Mouse (Mus musculus): ENCODE results near the gene Pdia4. TPM values are rescaled to one million over a fixed set of nuclear protein-coding genes. Genes with fewer than 3 reads are reported as not detected.
"Not testable (repeated sequence)": the region's sequence is repeated elsewhere in the genome, so short reads cannot be mapped to it uniquely, and the experiment has no call there.

The Pdia4 gene
- polyA plus RNA-seq (2015; fragmentation: Nextera tagmentation; extraction: Ambion mirVana) = 283 and 314 TPM in 2 replicates

- peak within 1 kb of the TSS; percentile 98 for H3K27ac ChIP-seq (ENCODE audit: low read length)
- under 1% methylated on average over 44 of the region's 44 CpGs for WGBS
- H3K36me3 ChIP-seq (ENCODE audit: control insufficient read depth, insufficient read depth, low read length) = no peaks in the 10 kb centered on the region
- H3K4me1 ChIP-seq (ENCODE audit: control insufficient read depth, insufficient read depth, low read length) = peaks cover 18% of the 10 kb centered on the region
- peak within 1 kb of the TSS; percentile 80 for H3K4me2 ChIP-seq (ENCODE audit: low read depth, low read length)
- ATAC-seq (ENCODE audit: insufficient read depth, low FRiP score) = peak; percentile 99
- H3K27me3 ChIP-seq (ENCODE audit: control insufficient read depth, insufficient read depth, low read length) = no peaks in the 10 kb centered on the region
- peak within 1 kb of the TSS; percentile 75 for H3K4me3 ChIP-seq (replicated peaks; ENCODE audit: low read length)
- no peaks in the 10 kb centered on the region for H3K9me3 ChIP-seq (replicated peaks; ENCODE audit: control insufficient read depth, low read length)
- peak within 1 kb of the TSS; percentile 93 for H3K9ac ChIP-seq (ENCODE audit: low read length)
Measured at GRCm38 (mm10) chr6:47813257-47813878, at the start of gene Pdia4. TSS of gene Pdia4 (minus strand) at chr6:47813430.

GRCm38 (mm10) chr6:47857729-47858128, 44.5 kb upstream of the Pdia4 start:
- WGBS = 87% methylated on average over 3 of the region's 3 CpGs
- ATAC-seq (ENCODE audit: insufficient read depth, low FRiP score); H3K27ac ChIP-seq (ENCODE audit: low read length); H3K27me3 ChIP-seq (ENCODE audit: control insufficient read depth, insufficient read depth, low read length); H3K4me3 ChIP-seq (replicated peaks; ENCODE audit: low read length); H3K9me3 ChIP-seq (replicated peaks; ENCODE audit: control insufficient read depth, low read length); H3K4me1 ChIP-seq (ENCODE audit: control insufficient read depth, insufficient read depth, low read length); H3K9ac ChIP-seq (ENCODE audit: low read length); H3K36me3 ChIP-seq (ENCODE audit: control insufficient read depth, insufficient read depth, low read length); H3K4me2 ChIP-seq (ENCODE audit: low read depth, low read length): not testable (repeated sequence)

- Histone ChIP-seq H3K9ac (ENCODE audit: low read length) (no peak overlapping the region), H3K27me3 (ENCODE audit: control insufficient read depth, insufficient read depth, low read length) (no peaks in the 10 kb centered on the region), H3K4me2 (ENCODE audit: low read depth, low read length) (no peak overlapping the region), H3K4me1 (ENCODE audit: control insufficient read depth, insufficient read depth, low read length) (no peaks in the 10 kb centered on the region), H3K9me3 (replicated peaks; ENCODE audit: control insufficient read depth, low read length) (no peaks in the 10 kb centered on the region), H3K27ac (ENCODE audit: low read length) (no peak overlapping the region), H3K36me3 (ENCODE audit: control insufficient read depth, insufficient read depth, low read length) (no peaks in the 10 kb centered on the region; the same call in 1 of the 2 replicates), H3K4me3 (replicated peaks; ENCODE audit: low read length) (no peak overlapping the region)
- ATAC-seq (ENCODE audit: insufficient read depth, low FRiP score) = no peak
- WGBS = 92% methylated on average over 6 of the region's 6 CpGs
Measured at GRCm38 (mm10) chr6:47857241-47857640, 44.0 kb upstream of the Pdia4 start.

- H3K27ac ChIP-seq (ENCODE audit: low read length) = no peak overlapping the region
- H3K36me3 ChIP-seq (ENCODE audit: control insufficient read depth, insufficient read depth, low read length) = no peaks in the 10 kb centered on the region
- H3K4me3 ChIP-seq (replicated peaks; ENCODE audit: low read length) = no peak overlapping the region
- H3K9me3 ChIP-seq (replicated peaks; ENCODE audit: control insufficient read depth, low read length) = no peaks in the 10 kb centered on the region
- no peaks in the 10 kb centered on the region for H3K4me1 ChIP-seq (ENCODE audit: control insufficient read depth, insufficient read depth, low read length)
- H3K4me2 ChIP-seq (ENCODE audit: low read depth, low read length) = no peak overlapping the region
- H3K9ac ChIP-seq (ENCODE audit: low read length) = no peak overlapping the region
- no peak for ATAC-seq (ENCODE audit: insufficient read depth, low FRiP score)
- no peaks in the 10 kb centered on the region for H3K27me3 ChIP-seq (ENCODE audit: control insufficient read depth, insufficient read depth, low read length)
Measured at GRCm38 (mm10) chr6:47845779-47846178, 32.5 kb upstream of the Pdia4 start.

- Histone ChIP-seq H3K9me3 (replicated peaks; ENCODE audit: control insufficient read depth, low read length) (no peaks in the 10 kb centered on the region), H3K36me3 (ENCODE audit: control insufficient read depth, insufficient read depth, low read length) (no peaks in the 10 kb centered on the region), H3K27me3 (ENCODE audit: control insufficient read depth, insufficient read depth, low read length) (no peaks in the 10 kb centered on the region), H3K4me2 (ENCODE audit: low read depth, low read length) (no peak overlapping the region), H3K9ac (ENCODE audit: low read length) (no peak overlapping the region), H3K4me1 (ENCODE audit: control insufficient read depth, insufficient read depth, low read length) (0 out of 2 replicates have a peak, but pooled peaks cover 5% of the 10 kb centered on the region), H3K4me3 (replicated peaks; ENCODE audit: low read length) (no peak overlapping the region), H3K27ac (ENCODE audit: low read length) (no peak overlapping the region)
- ATAC-seq (ENCODE audit: insufficient read depth, low FRiP score) = no peak
- WGBS = 97% methylated on average over 1 of the region's 1 CpGs
Measured at GRCm38 (mm10) chr6:47842337-47842736, 29.1 kb upstream of the Pdia4 start.

- Histone ChIP-seq H3K27me3 (ENCODE audit: control insufficient read depth, insufficient read depth, low read length) (no peaks in the 10 kb centered on the region), H3K27ac (ENCODE audit: low read length) (no peak overlapping the region), H3K4me2 (ENCODE audit: low read depth, low read length) (no peak overlapping the region), H3K9me3 (replicated peaks; ENCODE audit: control insufficient read depth, low read length) (no peaks in the 10 kb centered on the region), H3K36me3 (ENCODE audit: control insufficient read depth, insufficient read depth, low read length) (no peaks in the 10 kb centered on the region), H3K9ac (ENCODE audit: low read length) (no peak overlapping the region), H3K4me3 (replicated peaks; ENCODE audit: low read length) (no peak overlapping the region), H3K4me1 (ENCODE audit: control insufficient read depth, insufficient read depth, low read length) (peaks cover 8% of the 10 kb centered on the region; the same call in 1 of the 2 replicates)
- no peak for ATAC-seq (ENCODE audit: insufficient read depth, low FRiP score)
- 90% methylated on average over 2 of the region's 2 CpGs for WGBS
Measured at GRCm38 (mm10) chr6:47841831-47842230, 28.6 kb upstream of the Pdia4 start.

GRCm38 (mm10) chr6:47841077-47841476, 27.8 kb upstream of the Pdia4 start:
- Histone ChIP-seq H3K4me1 (ENCODE audit: control insufficient read depth, insufficient read depth, low read length) (peaks cover 8% of the 10 kb centered on the region; the same call in 1 of the 2 replicates), H3K9me3 (replicated peaks; ENCODE audit: control insufficient read depth, low read length) (no peaks in the 10 kb centered on the region), H3K27ac (ENCODE audit: low read length) (no peak overlapping the region), H3K27me3 (ENCODE audit: control insufficient read depth, insufficient read depth, low read length) (no peaks in the 10 kb centered on the region), H3K4me2 (ENCODE audit: low read depth, low read length) (no peak overlapping the region), H3K9ac (ENCODE audit: low read length) (no peak overlapping the region), H3K4me3 (replicated peaks; ENCODE audit: low read length) (no peak overlapping the region), H3K36me3 (ENCODE audit: control insufficient read depth, insufficient read depth, low read length) (no peaks in the 10 kb centered on the region)
- no peak for ATAC-seq (ENCODE audit: insufficient read depth, low FRiP score)
- 100% methylated on average over 1 of the region's 1 CpGs for WGBS

GRCm38 (mm10) chr6:47837630-47838029, 24.4 kb upstream of the Pdia4 start:
- Histone ChIP-seq H3K9me3 (replicated peaks; ENCODE audit: control insufficient read depth, low read length) (no peaks in the 10 kb centered on the region), H3K4me1 (ENCODE audit: control insufficient read depth, insufficient read depth, low read length) (peaks cover 8% of the 10 kb centered on the region; the same call in 1 of the 2 replicates), H3K4me3 (replicated peaks; ENCODE audit: low read length) (no peak overlapping the region), H3K27me3 (ENCODE audit: control insufficient read depth, insufficient read depth, low read length) (no peaks in the 10 kb centered on the region), H3K9ac (ENCODE audit: low read length) (no peak overlapping the region), H3K27ac (ENCODE audit: low read length) (no peak overlapping the region), H3K4me2 (ENCODE audit: low read depth, low read length) (no peak overlapping the region), H3K36me3 (ENCODE audit: control insufficient read depth, insufficient read depth, low read length) (no peaks in the 10 kb centered on the region)
- ATAC-seq (ENCODE audit: insufficient read depth, low FRiP score) = no peak
- WGBS = 78% methylated on average over 2 of the region's 2 CpGs

- no peaks in the 10 kb centered on the region for H3K36me3 ChIP-seq (ENCODE audit: control insufficient read depth, insufficient read depth, low read length)
- peak; percentile 78 for ATAC-seq (ENCODE audit: insufficient read depth, low FRiP score)
Measured at GRCm38 (mm10) chr6:47835984-47836521, 22.8 kb upstream of the Pdia4 start.

More at GRCm38 (mm10) chr6:47835984-47836521, 22.8 kb upstream of the Pdia4 start:
- H3K9ac ChIP-seq (ENCODE audit: low read length) = peak overlapping the region; percentile 81
- peaks cover 8% of the 10 kb centered on the region; the same call in 1 of the 2 replicates for H3K4me1 ChIP-seq (ENCODE audit: control insufficient read depth, insufficient read depth, low read length)
- no peaks in the 10 kb centered on the region for H3K27me3 ChIP-seq (ENCODE audit: control insufficient read depth, insufficient read depth, low read length)
- H3K4me3 ChIP-seq (replicated peaks; ENCODE audit: low read length) = peak overlapping the region; percentile 77
- under 1% methylated on average over 49 of the region's 49 CpGs for WGBS
- no peaks in the 10 kb centered on the region for H3K9me3 ChIP-seq (replicated peaks; ENCODE audit: control insufficient read depth, low read length)
- peak overlapping the region; percentile 86 for H3K27ac ChIP-seq (ENCODE audit: low read length)
- peak overlapping the region; percentile 77 for H3K4me2 ChIP-seq (ENCODE audit: low read depth, low read length)
